Mouse (Mus musculus): ENCODE data around the gene Psmd10. TPM values are rescaled to one million over a fixed set of nuclear protein-coding genes. Genes with fewer than 3 reads are reported as not detected.

Psmd10 gene
- total and polyA plus RNA-seq, 2 experiments from 2014 or later: 6.6 to 29.6 TPM

DNA sequence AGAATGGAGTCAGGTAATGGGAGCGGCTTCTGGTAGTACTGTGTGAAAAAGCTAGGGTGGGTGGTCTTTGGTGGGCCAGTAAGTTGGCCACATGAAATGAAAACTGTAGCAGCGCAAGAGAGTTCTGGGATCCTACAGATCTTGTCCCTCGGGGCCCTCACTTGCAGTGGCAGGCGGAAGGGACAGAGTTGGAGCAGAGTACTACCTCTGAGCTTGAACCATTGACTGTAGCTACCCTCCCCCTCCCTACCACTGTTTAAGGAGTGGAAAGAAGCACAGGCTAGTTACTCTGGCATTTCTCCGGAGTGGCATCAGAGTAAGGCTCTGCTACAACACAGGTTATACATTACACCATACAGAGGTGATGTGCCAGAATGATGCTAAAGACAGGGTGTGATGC lies 431 bp upstream of the Psmd10 start:
- DNase-seq (ENCODE audit: low spot score) (no peak), ATAC-seq (ENCODE audit: insufficient read depth, low read depth) (peak; percentile 49)
- Histone ChIP-seq H3K36me3 (replicated peaks; ENCODE audit: control insufficient read depth, insufficient read depth, low read length) (no peaks in the 10 kb centered on the region; the same call in 1 of the 2 replicates), H3K9me3 (replicated peaks; ENCODE audit: control insufficient read depth, low read length) (no peaks in the 10 kb centered on the region), H3K27ac (ENCODE audit: low read depth) (peak overlapping the region; percentile 20; the same call in 1 of the 2 replicates), H3K4me1 (ENCODE audit: control insufficient read depth, insufficient read depth) (no peaks in the 10 kb centered on the region), H3K4me2 (ENCODE audit: low read depth, low read length) (peak overlapping the region; percentile 59), H3K4me3 (ENCODE audit: low read depth, low read length) (peak overlapping the region; percentile 65), H3K9ac (replicated peaks; ENCODE audit: low read depth, low read length) (peak overlapping the region; percentile 40), H3K27me3 (ENCODE audit: control insufficient read depth, insufficient read depth, low read length) (no peaks in the 10 kb centered on the region)
- WGBS: 30% methylated on average over 5 of the region's 5 CpGs
- no peak for TF ChIP-seq CTCF (IDR thresholded peaks at IDR 0.05; ENCODE audit: low read depth)
- TF ChIP-seq EP300 (IDR thresholded peaks at IDR 0.05; ENCODE audit: low read depth): no peak

DNA sequence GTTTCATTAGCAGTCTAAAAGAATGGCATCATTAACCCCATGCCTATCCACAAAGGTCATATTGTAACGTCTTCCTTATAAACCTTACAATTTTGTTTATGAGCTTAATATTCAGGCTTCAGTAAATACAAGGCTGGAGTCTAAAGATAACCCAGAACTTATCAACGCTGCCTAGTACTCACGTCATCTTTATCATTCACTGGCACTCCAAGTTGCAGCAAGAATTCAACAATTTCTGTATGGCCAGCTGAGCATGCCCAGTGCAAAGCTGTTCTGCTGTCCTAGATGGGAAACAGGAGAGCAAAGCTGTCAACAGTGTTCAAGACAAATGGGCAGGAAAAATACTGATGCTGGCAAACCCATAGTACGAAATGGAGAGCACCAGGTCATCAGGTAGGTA lies 2.9 kb downstream of the Psmd10 start:
- Histone ChIP-seq H3K9me3 (replicated peaks; ENCODE audit: control insufficient read depth, low read length) (no peaks in the 10 kb centered on the region), H3K9ac (replicated peaks; ENCODE audit: low read depth, low read length) (no peak overlapping the region), H3K36me3 (replicated peaks; ENCODE audit: control insufficient read depth, insufficient read depth, low read length) (peaks cover 3% of the 10 kb centered on the region; the same call in 1 of the 2 replicates), H3K27ac (ENCODE audit: low read depth) (no peak overlapping the region), H3K4me2 (ENCODE audit: low read depth, low read length) (no peak overlapping the region), H3K27me3 (ENCODE audit: control insufficient read depth, insufficient read depth, low read length) (no peaks in the 10 kb centered on the region), H3K4me3 (ENCODE audit: low read depth, low read length) (no peak overlapping the region), H3K4me1 (ENCODE audit: control insufficient read depth, insufficient read depth) (no peaks in the 10 kb centered on the region)
- TF ChIP-seq EP300 (IDR thresholded peaks at IDR 0.05; ENCODE audit: low read depth): no peak
- no peak for TF ChIP-seq CTCF (IDR thresholded peaks at IDR 0.05; ENCODE audit: low read depth)
- ATAC-seq (ENCODE audit: insufficient read depth, low read depth) (no peak), DNase-seq (ENCODE audit: low spot score) (no peak)
- 72% methylated on average over 4 of the region's 4 CpGs for WGBS

DNA sequence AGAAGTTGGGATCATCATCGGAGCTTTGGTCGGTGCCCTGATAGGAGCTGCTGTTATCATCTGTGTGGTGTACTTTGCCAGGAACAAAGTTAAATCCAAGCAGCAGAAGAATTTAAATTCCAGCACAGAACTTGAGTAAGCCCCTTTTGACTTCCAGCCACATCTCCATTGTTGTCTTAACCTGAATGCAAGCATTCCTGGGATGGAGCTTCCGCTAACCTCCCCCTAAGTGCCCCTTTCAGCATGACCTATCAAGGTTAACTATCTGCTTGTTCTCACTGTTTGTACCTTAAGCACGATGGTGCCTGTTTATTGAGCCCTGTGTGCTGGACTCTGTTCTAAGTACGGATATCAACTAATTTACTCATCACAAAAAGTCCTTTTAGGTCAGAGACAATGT lies 20.3 kb downstream of the Psmd10 start:
- ATAC-seq (ENCODE audit: insufficient read depth, low read depth) (no peak), DNase-seq (ENCODE audit: low spot score) (no peak)
- 0 out of 2 replicates have a peak, but pooled peaks cover 11% of the 10 kb centered on the region for H3K27me3 ChIP-seq (ENCODE audit: control insufficient read depth, insufficient read depth, low read length)
- no peak overlapping the region for H3K9ac ChIP-seq (replicated peaks; ENCODE audit: low read depth, low read length)
- H3K4me1 ChIP-seq (ENCODE audit: control insufficient read depth, insufficient read depth): no peaks in the 10 kb centered on the region
- 38% methylated on average over 5 of the region's 5 CpGs for WGBS
- H3K36me3 ChIP-seq (replicated peaks; ENCODE audit: control insufficient read depth, insufficient read depth, low read length): no peaks in the 10 kb centered on the region
- H3K4me3 ChIP-seq (ENCODE audit: low read depth, low read length): no peak overlapping the region
- no peak for TF ChIP-seq EP300 (IDR thresholded peaks at IDR 0.05; ENCODE audit: low read depth)
- TF ChIP-seq CTCF (IDR thresholded peaks at IDR 0.05; ENCODE audit: low read depth): no peak
- H3K9me3 ChIP-seq (replicated peaks; ENCODE audit: control insufficient read depth, low read length): no peaks in the 10 kb centered on the region
- no peak overlapping the region for H3K27ac ChIP-seq (ENCODE audit: low read depth)
- no peak overlapping the region for H3K4me2 ChIP-seq (ENCODE audit: low read depth, low read length)

DNA sequence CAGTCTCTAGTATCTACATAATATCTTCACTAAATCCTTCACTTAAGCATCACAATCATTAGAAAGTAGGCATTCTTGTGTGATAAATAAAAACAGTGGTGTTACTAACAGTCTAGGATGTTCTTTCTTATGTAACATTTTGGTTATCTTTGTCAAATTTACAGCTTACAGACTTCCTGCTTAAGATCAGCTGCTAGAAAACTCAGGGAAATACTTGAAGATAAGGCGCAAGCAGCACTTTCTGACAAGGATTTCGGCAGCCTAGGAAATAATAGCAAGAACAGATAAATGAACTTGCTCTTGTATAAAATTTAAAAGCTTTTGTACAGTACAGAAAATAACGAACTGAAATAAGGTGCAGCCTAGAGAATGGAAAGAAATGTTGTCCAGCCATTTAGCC lies 23.3 kb downstream of the Psmd10 start:
- Histone ChIP-seq H3K9ac (replicated peaks; ENCODE audit: low read depth, low read length) (no peak overlapping the region), H3K4me1 (ENCODE audit: control insufficient read depth, insufficient read depth) (no peaks in the 10 kb centered on the region), H3K4me3 (ENCODE audit: low read depth, low read length) (no peak overlapping the region), H3K27ac (ENCODE audit: low read depth) (no peak overlapping the region), H3K9me3 (replicated peaks; ENCODE audit: control insufficient read depth, low read length) (no peaks in the 10 kb centered on the region), H3K36me3 (replicated peaks; ENCODE audit: control insufficient read depth, insufficient read depth, low read length) (no peaks in the 10 kb centered on the region), H3K4me2 (ENCODE audit: low read depth, low read length) (no peak overlapping the region), H3K27me3 (ENCODE audit: control insufficient read depth, insufficient read depth, low read length) (0 out of 2 replicates have a peak, but pooled peaks cover 9% of the 10 kb centered on the region)
- no peak for TF ChIP-seq EP300 (IDR thresholded peaks at IDR 0.05; ENCODE audit: low read depth)
- no peak for ATAC-seq (ENCODE audit: insufficient read depth, low read depth)
- no peak for DNase-seq (ENCODE audit: low spot score)
- WGBS: 55% methylated on average over 3 of the region's 3 CpGs

DNA sequence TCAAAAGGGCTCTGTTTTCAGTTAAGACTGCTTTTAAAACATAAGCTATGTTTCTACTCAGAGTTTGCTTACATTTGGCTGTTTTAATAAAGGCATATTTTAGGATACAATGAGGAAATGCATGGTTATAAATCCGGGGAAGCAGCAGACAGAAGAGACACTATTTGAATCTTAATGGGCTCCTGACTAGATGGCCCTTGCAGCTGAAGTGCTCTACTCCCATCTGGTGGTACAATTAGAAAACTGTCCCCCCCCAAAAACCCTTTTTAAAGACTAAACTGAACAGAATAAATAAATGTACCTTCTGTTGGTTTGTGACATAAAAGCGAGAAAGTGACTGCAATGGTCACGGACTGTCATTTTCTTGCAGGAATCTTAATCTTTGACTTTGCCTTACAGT lies 24.5 kb downstream of the Psmd10 start:
- no peak for DNase-seq (ENCODE audit: low spot score)
- ATAC-seq (ENCODE audit: insufficient read depth, low read depth): no peak
- H3K27ac ChIP-seq (ENCODE audit: low read depth): no peak overlapping the region
- H3K4me3 ChIP-seq (ENCODE audit: low read depth, low read length): no peak overlapping the region
- no peaks in the 10 kb centered on the region for H3K4me1 ChIP-seq (ENCODE audit: control insufficient read depth, insufficient read depth)
- 59% methylated on average over 3 of the region's 3 CpGs for WGBS
- H3K36me3 ChIP-seq (replicated peaks; ENCODE audit: control insufficient read depth, insufficient read depth, low read length): no peaks in the 10 kb centered on the region
- H3K9ac ChIP-seq (replicated peaks; ENCODE audit: low read depth, low read length): no peak overlapping the region
- H3K4me2 ChIP-seq (ENCODE audit: low read depth, low read length): no peak overlapping the region
- 0 out of 2 replicates have a peak, but pooled peaks cover 9% of the 10 kb centered on the region for H3K27me3 ChIP-seq (ENCODE audit: control insufficient read depth, insufficient read depth, low read length)
- no peaks in the 10 kb centered on the region for H3K9me3 ChIP-seq (replicated peaks; ENCODE audit: control insufficient read depth, low read length)
- TF ChIP-seq EP300 (IDR thresholded peaks at IDR 0.05; ENCODE audit: low read depth) (no peak), CTCF (IDR thresholded peaks at IDR 0.05; ENCODE audit: low read depth) (peak; percentile 40)

DNA sequence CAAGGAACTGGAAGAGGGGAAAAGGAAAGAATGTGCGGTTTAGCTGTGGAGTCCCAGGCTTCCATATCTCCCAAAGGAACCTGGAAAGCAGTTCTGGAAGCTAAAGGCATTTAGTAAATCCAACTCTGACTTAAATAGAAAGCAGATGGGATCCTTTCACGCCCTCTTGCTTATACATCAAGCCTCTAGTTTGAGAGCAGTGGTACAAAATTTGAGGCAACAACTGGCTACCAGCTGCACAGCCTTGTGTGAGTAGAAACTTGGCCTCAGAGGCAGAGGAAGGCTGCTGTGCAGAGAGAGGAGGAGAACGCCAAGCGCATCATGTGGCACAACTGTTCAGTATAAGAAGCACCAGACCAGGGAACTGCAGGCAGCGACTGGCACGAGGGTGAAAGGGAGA lies 35.2 kb downstream of the Psmd10 start:
- Histone ChIP-seq H3K27ac (ENCODE audit: low read depth) (no peak overlapping the region), H3K4me1 (ENCODE audit: control insufficient read depth, insufficient read depth) (no peaks in the 10 kb centered on the region), H3K4me3 (ENCODE audit: low read depth, low read length) (no peak overlapping the region), H3K9me3 (replicated peaks; ENCODE audit: control insufficient read depth, low read length) (no peaks in the 10 kb centered on the region), H3K27me3 (ENCODE audit: control insufficient read depth, insufficient read depth, low read length) (no peaks in the 10 kb centered on the region), H3K4me2 (ENCODE audit: low read depth, low read length) (no peak overlapping the region), H3K9ac (replicated peaks; ENCODE audit: low read depth, low read length) (no peak overlapping the region), H3K36me3 (replicated peaks; ENCODE audit: control insufficient read depth, insufficient read depth, low read length) (no peaks in the 10 kb centered on the region)
- ATAC-seq (ENCODE audit: insufficient read depth, low read depth): no peak
- DNase-seq (ENCODE audit: low spot score): no peak
- 73% methylated on average over 6 of the region's 6 CpGs for WGBS
- no peak for TF ChIP-seq CTCF (IDR thresholded peaks at IDR 0.05; ENCODE audit: low read depth)
- TF ChIP-seq EP300 (IDR thresholded peaks at IDR 0.05; ENCODE audit: low read depth): no peak

All from heart, postnatal 0 days (tissue).